Mouse (Mus musculus) heart, postnatal 0 days (tissue): ENCODE measurements around the gene Map6. TPM values are rescaled to one million over a fixed set of nuclear protein-coding genes. Genes with fewer than 3 reads are reported as not detected.

Source experiments
- ATAC-seq: fragments of 200-750 bp; cut with Nextera tagmentation; 2 replicates; pipeline ENCODE4 v1.8.0; 2017; ENCODE audit warnings: low read depth, moderate number of reproducible peaks, moderate library complexity; ENCODE audit not compliant: insufficient read depth
- DNase-seq: peaks from one replicate; pipeline ENCODE4 v3.0.0-alpha.2; 2016; ENCODE audit warnings: low spot score
- H3K27ac ChIP-seq: fragments of 300-500 bp; sonication (generic); 2 replicates; pipeline ENCODE4 v1.5.1; 2014; ENCODE audit warnings: low read depth, mild to moderate bottlenecking
- H3K27me3 ChIP-seq: fragments of 300-500 bp; sonication (generic); 2 replicates; pipeline ENCODE4 v1.6.1; 2014; ENCODE audit warnings: low read length, mixed read lengths; ENCODE audit not compliant: control insufficient read depth, insufficient read depth
- H3K36me3 ChIP-seq: fragments of 300-500 bp; sonication (generic); replicated peaks from 2 replicates; pipeline ENCODE4 v1.6.1; 2014; ENCODE audit warnings: low read length, mixed read lengths; ENCODE audit not compliant: control insufficient read depth, insufficient read depth
- H3K4me1 ChIP-seq: fragments of 300-500 bp; sonication (generic); 2 replicates; pipeline ENCODE4 v1.6.1; 2014; ENCODE audit warnings: antibody characterized with exemption; ENCODE audit not compliant: control insufficient read depth, insufficient read depth
- H3K4me2 ChIP-seq: fragments of 300-500 bp; sonication (generic); 2 replicates; pipeline ENCODE4 v1.6.1; 2014; ENCODE audit warnings: low read depth, mild to moderate bottlenecking, low read length, moderate library complexity
- H3K4me3 ChIP-seq: fragments of 300-500 bp; sonication (generic); 2 replicates; pipeline ENCODE4 v1.5.1; 2014; ENCODE audit warnings: low read depth, low read length
- H3K9ac ChIP-seq: fragments of 300-500 bp; sonication (generic); replicated peaks from 2 replicates; pipeline ENCODE4 v1.6.1; 2014; ENCODE audit warnings: low read depth, low read length, mixed read lengths
- H3K9me3 ChIP-seq: fragments of 300-500 bp; sonication (generic); replicated peaks from 2 replicates; pipeline ENCODE4 v1.6.1; 2016; ENCODE audit warnings: low read length; ENCODE audit not compliant: control insufficient read depth
- CTCF ChIP-seq: IDR thresholded peaks from 2 replicates; pipeline ENCODE4 v1.5.1; 2016; ENCODE audit warnings: antibody characterized with exemption, control low read depth, low read depth
- EP300 ChIP-seq: IDR thresholded peaks from 2 replicates; pipeline ENCODE4 v1.6.1; 2016; ENCODE audit warnings: antibody characterized with exemption, low read depth
- WGBS: fragments of 180-500 bp; shearing (Covaris S2); extraction: QIAGEN DNeasy Blood & Tissue Kit; methylation state at CpG from one replicate; pipeline ENCODE4 v1.1.7; 2014; 5-methylcytosine and 5-hydroxymethylcytosine counted together
- polyA plus RNA-seq: library from polyadenylated mRNA; unstranded; fragments of >200 nt; fragmentation: Nextera tagmentation; extraction: Ambion mirVana; gene quantifications from 2 replicates; pipeline ENCODE4 v1.2.1, GENCODE M21; 2015
- total RNA-seq: library from RNA; depleted of rRNA; stranded (reverse); fragments of >200 nt; gene quantifications from 2 replicates; pipeline ENCODE4 v1.2.3, GENCODE M21; 2014; ENCODE audit warnings: low replicate concordance

Map6 gene
- total and polyA plus RNA-seq, 2 experiments from 2014 or later = 2.5 to 3.7 TPM

DNA sequence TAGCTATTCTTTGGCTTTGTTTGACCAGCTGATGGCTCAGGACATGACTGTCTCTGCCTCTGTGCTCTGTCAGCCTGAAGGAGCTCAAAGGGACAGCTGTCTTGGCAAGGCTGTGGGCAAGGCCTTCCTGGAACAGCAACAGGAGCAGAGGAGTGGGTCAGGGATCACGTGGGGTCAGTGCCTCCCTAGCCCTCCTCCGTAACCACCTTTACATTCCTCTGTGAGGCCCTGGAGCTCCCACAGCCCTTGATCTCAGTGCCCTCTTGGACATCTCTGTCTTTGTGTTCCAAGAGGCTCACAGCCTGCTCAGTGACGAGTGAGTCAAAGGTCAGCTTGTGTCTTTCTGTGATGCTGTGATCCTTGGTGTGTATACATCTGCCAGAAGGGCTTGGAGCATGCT, 39.4 kb downstream of the Map6 start:
- Histone ChIP-seq H3K27me3 (no peaks in the 10 kb centered on the region), H3K36me3 (no peaks in the 10 kb centered on the region), H3K4me1 (peaks cover 17% of the 10 kb centered on the region), H3K4me3 (no peak overlapping the region), H3K4me2 (no peak overlapping the region), H3K27ac (no peak overlapping the region), H3K9me3 (no peaks in the 10 kb centered on the region), H3K9ac (no peak overlapping the region)
- no peak for DNase-seq
- TF ChIP-seq CTCF (no peak), EP300 (no peak)
- peak; percentile 24; the same call in 1 of the 2 replicates for ATAC-seq
- WGBS = 43% methylated on average over 3 of the region's 3 CpGs

DNA sequence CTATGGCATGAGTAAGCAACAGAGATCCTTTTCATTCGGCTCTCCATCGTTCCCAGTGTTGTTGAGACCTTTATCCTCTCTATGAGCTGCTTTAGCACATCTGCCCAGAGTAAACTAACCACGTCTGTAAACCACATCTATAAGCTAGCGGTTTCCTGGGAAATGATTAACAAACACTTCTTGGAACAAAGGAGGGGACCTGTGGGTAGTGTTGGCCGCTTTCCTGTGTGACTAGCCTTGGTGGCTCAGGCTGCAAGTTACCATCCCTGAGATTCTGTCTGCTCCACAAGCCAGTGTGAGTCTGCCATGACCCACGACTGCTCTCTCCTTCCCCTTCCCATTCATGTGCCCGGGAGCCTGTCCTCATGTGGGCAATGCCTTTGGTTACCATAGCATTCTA, 44.2 kb downstream of the Map6 start:
- ATAC-seq (no peak), DNase-seq (no peak)
- 77% methylated on average over 7 of the region's 7 CpGs for WGBS
- H3K36me3 ChIP-seq = no peaks in the 10 kb centered on the region
- no peaks in the 10 kb centered on the region for H3K27me3 ChIP-seq
- no peak overlapping the region for H3K9ac ChIP-seq
- TF ChIP-seq CTCF (no peak), EP300 (no peak)
- H3K27ac ChIP-seq = no peak overlapping the region
- no peaks in the 10 kb centered on the region for H3K9me3 ChIP-seq
- H3K4me3 ChIP-seq = no peak overlapping the region
- no peak overlapping the region for H3K4me2 ChIP-seq
- H3K4me1 ChIP-seq = peaks cover 5% of the 10 kb centered on the region; the same call in 1 of the 2 replicates

DNA sequence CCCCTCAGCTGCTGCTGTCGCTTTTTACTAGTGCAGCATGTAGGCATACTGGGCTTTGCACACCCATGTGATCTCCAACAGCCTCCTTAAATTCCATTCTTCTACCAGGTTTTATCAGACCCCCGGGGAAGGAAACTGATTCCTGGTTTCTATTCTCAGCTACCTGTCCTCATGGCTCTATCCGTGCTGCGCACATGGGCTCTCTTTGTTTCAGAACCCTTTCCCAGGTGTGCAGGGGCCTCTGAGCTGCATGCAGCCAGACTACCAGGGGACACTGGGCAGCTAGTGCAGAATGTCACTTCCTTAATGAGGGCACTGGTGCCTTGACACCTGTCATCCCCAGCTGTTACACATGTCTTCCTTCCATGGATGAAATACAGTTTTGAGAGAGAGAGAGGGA, 44.8 kb downstream of the Map6 start:
- Histone ChIP-seq H3K27me3 (no peaks in the 10 kb centered on the region), H3K9me3 (no peaks in the 10 kb centered on the region), H3K27ac (no peak overlapping the region), H3K9ac (no peak overlapping the region), H3K4me1 (no peaks in the 10 kb centered on the region), H3K4me3 (no peak overlapping the region), H3K4me2 (no peak overlapping the region), H3K36me3 (no peaks in the 10 kb centered on the region)
- ATAC-seq (no peak), DNase-seq (no peak)
- TF ChIP-seq EP300 = no peak
- no peak for TF ChIP-seq CTCF
- 33% methylated on average over 4 of the region's 4 CpGs for WGBS

DNA sequence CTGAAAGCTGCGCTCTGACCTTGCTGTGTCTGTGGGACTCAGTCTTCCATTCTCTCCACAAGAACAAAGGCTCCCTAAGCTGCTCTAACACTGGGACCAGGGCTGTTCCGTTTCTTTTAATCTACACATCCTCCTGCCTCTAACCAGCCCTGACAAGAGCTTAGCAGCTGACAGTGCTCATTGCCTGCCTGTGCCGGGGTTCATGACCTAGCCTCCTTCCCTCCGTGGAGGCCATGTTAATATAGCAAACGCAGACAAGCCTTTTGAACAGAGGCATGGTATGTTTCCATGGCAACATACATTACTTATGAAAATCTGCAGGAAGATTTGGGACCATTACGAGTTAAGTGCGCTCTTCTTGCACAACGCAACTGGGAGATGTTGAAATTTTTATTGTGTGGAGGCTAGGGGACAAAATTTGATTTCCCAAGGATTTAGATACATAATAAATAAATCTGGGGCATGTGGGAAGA, 45.5 kb downstream of the Map6 start:
- no peaks in the 10 kb centered on the region for H3K36me3 ChIP-seq
- DNase-seq (no peak), ATAC-seq (no peak)
- no peak overlapping the region for H3K4me3 ChIP-seq
- H3K4me1 ChIP-seq = no peaks in the 10 kb centered on the region
- no peaks in the 10 kb centered on the region for H3K27me3 ChIP-seq
- H3K27ac ChIP-seq = no peak overlapping the region
- no peak overlapping the region for H3K4me2 ChIP-seq
- H3K9me3 ChIP-seq = no peaks in the 10 kb centered on the region
- H3K9ac ChIP-seq = no peak overlapping the region
- no peak for TF ChIP-seq CTCF
- TF ChIP-seq EP300 = no peak
- WGBS = 67% methylated on average over 8 of the region's 8 CpGs

DNA sequence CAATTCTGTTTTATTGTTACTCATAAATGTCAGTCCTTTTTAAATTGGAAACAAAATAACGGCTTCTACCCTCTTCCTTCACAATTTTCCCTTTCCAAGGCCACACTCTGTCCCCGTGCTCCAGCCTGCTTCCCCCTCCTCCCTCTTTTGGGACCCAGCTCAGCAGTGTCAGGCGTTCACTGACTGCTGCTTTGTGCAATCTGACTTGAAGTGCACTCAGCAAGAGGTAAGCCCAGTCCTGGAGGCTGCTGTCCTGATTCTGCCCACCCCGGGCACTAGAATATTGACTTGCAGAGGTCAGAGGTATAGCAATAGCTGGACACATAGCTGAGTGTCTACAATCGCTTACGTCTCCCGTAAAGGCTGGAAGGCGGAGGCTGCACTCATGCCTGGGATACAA, 46.0 kb downstream of the Map6 start:
- Histone ChIP-seq H3K9me3 (no peaks in the 10 kb centered on the region), H3K27ac (no peak overlapping the region), H3K4me2 (no peak overlapping the region), H3K4me3 (no peak overlapping the region), H3K27me3 (no peaks in the 10 kb centered on the region), H3K9ac (no peak overlapping the region), H3K36me3 (no peaks in the 10 kb centered on the region), H3K4me1 (no peaks in the 10 kb centered on the region)
- TF ChIP-seq CTCF = no peak
- TF ChIP-seq EP300 = no peak
- DNase-seq (no peak), ATAC-seq (no peak)
- 70% methylated on average over 8 of the region's 8 CpGs for WGBS

DNA sequence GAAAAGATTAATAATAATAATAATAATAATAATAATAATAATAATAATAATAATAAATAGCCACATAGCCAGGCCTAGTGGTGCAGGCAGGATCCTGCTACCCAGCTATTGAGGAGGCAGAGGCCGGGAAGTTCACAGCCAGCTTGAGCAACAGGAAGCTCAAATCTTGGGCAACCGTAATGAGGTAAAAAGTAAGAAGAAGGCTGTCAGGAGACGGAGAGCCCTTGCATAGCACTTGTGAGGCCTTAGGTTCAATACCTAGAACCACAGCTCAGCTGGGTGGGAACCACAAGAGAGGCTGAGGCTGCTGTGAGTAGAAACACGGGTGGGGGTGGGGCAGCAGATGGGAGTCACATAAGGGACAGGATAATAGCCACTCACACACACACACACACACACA, 47.3 kb downstream of the Map6 start:
- 74% methylated on average over 4 of the region's 4 CpGs for WGBS
- DNase-seq = no peak
- no peak for TF ChIP-seq CTCF
- no peak for TF ChIP-seq EP300
- ATAC-seq = no peak
- H3K4me3 ChIP-seq = no peak overlapping the region
- no peak overlapping the region for H3K9ac ChIP-seq
- H3K27me3 ChIP-seq = no peaks in the 10 kb centered on the region
- no peaks in the 10 kb centered on the region for H3K9me3 ChIP-seq
- no peak overlapping the region for H3K27ac ChIP-seq
- no peak overlapping the region for H3K4me2 ChIP-seq
- H3K36me3 ChIP-seq = no peaks in the 10 kb centered on the region
- H3K4me1 ChIP-seq = no peaks in the 10 kb centered on the region
